Mouse (Mus musculus) stomach, postnatal 0 days (tissue): ENCODE results near the gene Cep112.

Experiments
- CTCF ChIP-seq: IDR thresholded peaks from 2 replicates; pipeline ENCODE4 v1.5.1; 2016; ENCODE audit warnings: antibody characterized with exemption, low read depth, mild to moderate bottlenecking, moderate library complexity
- EP300 ChIP-seq: optimal IDR thresholded peaks from 2 replicates; pipeline ENCODE3; 2016; ENCODE audit warnings: antibody characterized with exemption

- no peak for TF ChIP-seq EP300
- no peak for TF ChIP-seq CTCF
Measured at GRCm38 (mm10) chr11:108427191-108427590, 2.2 kb downstream of the Cep112 start.
